Mouse (Mus musculus): ENCODE data around the gene Xkr8. TPM values are rescaled to one million over a fixed set of nuclear protein-coding genes. Genes with fewer than 3 reads are reported as not detected.
A peak's percentile ranks its signal among the peaks of the same experiment; 100 is the strongest.

Gene Xkr8
- total and polyA plus RNA-seq, 3 experiments = 3.8 to 8.6 (median 4.9) TPM

GRCm38 (mm10) chr4:132780288-132780687 lies 47.9 kb upstream of the Xkr8 start:
- TF ChIP-seq EP300 (IDR thresholded peaks at IDR 0.05; ENCODE audit: low read length) (peak; percentile 93), SMC3 (IDR thresholded peaks at IDR 0.05; ENCODE audit: low read depth, low read length) (peak; percentile 13; the same call in 1 of the 2 replicates), ETS1 (conservative IDR thresholded peaks at IDR 0.05; ENCODE audit: low read depth, low read length) (peak; percentile 50; the same call in 1 of the 2 replicates), MAFK (IDR thresholded peaks at IDR 0.05; ENCODE audit: insufficient replicate concordance, low read length) (0 out of 2 replicates have a peak, but pooled peaks have one; percentile 39), NRF1 (IDR thresholded peaks at IDR 0.05; ENCODE audit: low read depth, low read length) (no peak), GABPA (IDR thresholded peaks at IDR 0.05; ENCODE audit: insufficient replicate concordance, low read depth, low read length) (no peak), TBP (conservative IDR thresholded peaks at IDR 0.05; ENCODE audit: low read depth, low read length) (peak; percentile 70; the same call in 1 of the 2 replicates), MAX (IDR thresholded peaks at IDR 0.05; ENCODE audit: low read length) (peak; percentile 79), TCF12 (IDR thresholded peaks at IDR 0.05; ENCODE audit: low read depth, low read length) (peak; percentile 33; the same call in 1 of the 2 replicates), JUND (conservative IDR thresholded peaks at IDR 0.05; ENCODE audit: low read depth, low read length) (peak; percentile 16; the same call in 1 of the 2 replicates), MXI1 (IDR thresholded peaks at IDR 0.05; ENCODE audit: low read depth, low read length) (no peak), IRF4 (IDR thresholded peaks at IDR 0.05; ENCODE audit: low read depth, low read length) (peak; percentile 89), SIN3A (IDR thresholded peaks at IDR 0.05; ENCODE audit: low read length) (0 out of 2 replicates have a peak, but pooled peaks have one; percentile 56), MYC (IDR thresholded peaks at IDR 0.05; ENCODE audit: low read depth, low read length) (peak; percentile 84), ZC3H11A (IDR thresholded peaks at IDR 0.05; ENCODE audit: low read depth, low read length) (no peak), HCFC1 (IDR thresholded peaks at IDR 0.05; ENCODE audit: low read depth, low read length) (no peak), BHLHE40 (IDR thresholded peaks at IDR 0.05; ENCODE audit: low read depth, low read length) (peak; percentile 43), KAT2A (IDR thresholded peaks at IDR 0.05; ENCODE audit: insufficient replicate concordance, low read length) (no peak), MEF2A (IDR thresholded peaks at IDR 0.05; ENCODE audit: borderline replicate concordance, low read depth, low read length) (peak; percentile 76), POLR2A (IDR thresholded peaks at IDR 0.05; ENCODE audit: low read depth, low read length) (peak; percentile 36; the same call in 1 of the 2 replicates), CHD2 (IDR thresholded peaks at IDR 0.05; ENCODE audit: low read length) (peak; percentile 75), POLR2AphosphoS2 (IDR thresholded peaks at IDR 0.05; ENCODE audit: low read depth, low read length) (no peak; the same call in 1 of the 2 replicates)
- dilution Hi-C loops (cut with MboI; ENCODE audit: extremely low pct_ligation_motif_present, extremely low pct_unique_long_range_greater_than_20kb, low sequenced_read_pairs) = no loop called here
- Histone ChIP-seq H3K9ac (ENCODE audit: insufficient read depth, low read depth) (no peak overlapping the region), H3K4me2 (ENCODE audit: insufficient read depth, low read depth, poor library complexity, severe bottlenecking) (0 out of 2 replicates have a peak overlapping the region, but pooled peaks have one; percentile 21), H3K79me2 (replicated peaks; ENCODE audit: control insufficient read depth, extremely low read depth, insufficient read depth, poor library complexity, severe bottlenecking) (no peaks in the 10 kb centered on the region), H3K27ac (ENCODE audit: insufficient read depth, low read depth) (peak overlapping the region; percentile 82), H3K27me3 (replicated peaks) (no peaks in the 10 kb centered on the region), H3K4me3 (replicated peaks in 1 of 3; ENCODE audit: low read depth in 2 of 3, low read length in 2 of 3, poor library complexity in 1 of 3) (no peak overlapping the region), H3K9me3 (replicated peaks; ENCODE audit: low read length) (peaks cover 7% of the 10 kb centered on the region), H3K4me1 (ENCODE audit: control insufficient read depth in 1 of 2, insufficient read depth in 2 of 2) (peaks cover 27 to 69% of the 10 kb centered on the region in 2 experiments), H3K36me3 (replicated peaks in 1 of 2; ENCODE audit: control insufficient read depth in 1 of 2, insufficient read depth in 1 of 2, low read length in 1 of 2) (peaks cover 62 to 86% of the 10 kb centered on the region in 2 experiments)
- peak; percentile 83 for DNase-seq (ENCODE audit: extremely low read depth)
- in situ Hi-C loops (cut with MboI; ENCODE audit: low pct_ligation_motif_present, low pct_unique_long_range_greater_than_20kb, low sequenced_read_pairs) = no loop called here
